Mouse (Mus musculus) lung, postnatal 0 days (tissue): ENCODE results near the gene Arpc5. TPM values are rescaled to one million over a fixed set of nuclear protein-coding genes. Genes with fewer than 3 reads are reported as not detected.
A peak's percentile ranks its signal among the peaks of the same experiment; 100 is the strongest.

Experiments
- ATAC-seq: fragments of 200-750 bp; cut with Nextera tagmentation; 2 replicates; pipeline ENCODE4 v1.8.0; 2017; ENCODE audit warnings: moderate library complexity
- DNase-seq: peaks from one replicate; pipeline ENCODE4 v3.0.0-alpha.2; 2016; ENCODE audit warnings: low spot score
- H3K27ac ChIP-seq: fragments of 300-500 bp; sonication (generic); 2 replicates; pipeline ENCODE4 v1.5.1; 2014; ENCODE audit warnings: antibody characterized with exemption, mild to moderate bottlenecking, low read length, mixed read lengths
- H3K27me3 ChIP-seq: fragments of 300-500 bp; sonication (generic); replicated peaks from 2 replicates; pipeline ENCODE4 v1.6.1; 2014; ENCODE audit warnings: low read length, mixed read lengths; ENCODE audit not compliant: insufficient read depth
- H3K36me3 ChIP-seq: fragments of 300-500 bp; sonication (generic); 2 replicates; pipeline ENCODE4 v1.6.1; 2014; ENCODE audit warnings: low read length, mixed read lengths; ENCODE audit not compliant: insufficient read depth
- H3K4me1 ChIP-seq: fragments of 300-500 bp; sonication (generic); 2 replicates; pipeline ENCODE4 v1.6.1; 2014; ENCODE audit warnings: antibody characterized with exemption, low read depth, low read length, mixed read lengths; ENCODE audit not compliant: insufficient read depth
- H3K4me2 ChIP-seq: fragments of 300-500 bp; sonication (generic); replicated peaks from 2 replicates; pipeline ENCODE4 v1.6.1; 2014; ENCODE audit warnings: low read depth, mild to moderate bottlenecking, low read length, moderate library complexity, mixed read lengths
- H3K4me3 ChIP-seq: fragments of 300-500 bp; sonication (generic); 2 replicates; pipeline ENCODE4 v1.5.1; 2014; ENCODE audit warnings: low read depth, low read length
- H3K9ac ChIP-seq: fragments of 300-500 bp; sonication (generic); replicated peaks from 2 replicates; pipeline ENCODE4 v1.6.1; 2014; ENCODE audit warnings: low read depth, mild to moderate bottlenecking
- H3K9me3 ChIP-seq: fragments of 300-500 bp; sonication (generic); 2 replicates; pipeline ENCODE4 v1.6.1; 2016; ENCODE audit warnings: low read length, mixed read lengths
- CTCF ChIP-seq: IDR thresholded peaks from 2 replicates; pipeline ENCODE4 v1.5.1; 2016; ENCODE audit warnings: antibody characterized with exemption, mild to moderate bottlenecking
- EP300 ChIP-seq: IDR thresholded peaks from 2 replicates; pipeline ENCODE4 v1.6.1; 2016; ENCODE audit warnings: antibody characterized with exemption, mild to moderate bottlenecking, control low read depth
- WGBS: fragments of 180-500 bp; shearing (Covaris S2); extraction: QIAGEN DNeasy Blood & Tissue Kit; methylation state at CpG from one replicate; pipeline ENCODE4 v1.1.7; 2014; 5-methylcytosine and 5-hydroxymethylcytosine counted together
- polyA plus RNA-seq: library from polyadenylated mRNA; unstranded; fragments of >200 nt; fragmentation: Nextera tagmentation; extraction: Ambion mirVana; gene quantifications from 2 replicates; pipeline ENCODE4 v1.2.1, GENCODE M21; 2015

The Arpc5 gene
- polyA plus RNA-seq, 1 experiment from 2014 or later, result 376 TPM

DNA sequence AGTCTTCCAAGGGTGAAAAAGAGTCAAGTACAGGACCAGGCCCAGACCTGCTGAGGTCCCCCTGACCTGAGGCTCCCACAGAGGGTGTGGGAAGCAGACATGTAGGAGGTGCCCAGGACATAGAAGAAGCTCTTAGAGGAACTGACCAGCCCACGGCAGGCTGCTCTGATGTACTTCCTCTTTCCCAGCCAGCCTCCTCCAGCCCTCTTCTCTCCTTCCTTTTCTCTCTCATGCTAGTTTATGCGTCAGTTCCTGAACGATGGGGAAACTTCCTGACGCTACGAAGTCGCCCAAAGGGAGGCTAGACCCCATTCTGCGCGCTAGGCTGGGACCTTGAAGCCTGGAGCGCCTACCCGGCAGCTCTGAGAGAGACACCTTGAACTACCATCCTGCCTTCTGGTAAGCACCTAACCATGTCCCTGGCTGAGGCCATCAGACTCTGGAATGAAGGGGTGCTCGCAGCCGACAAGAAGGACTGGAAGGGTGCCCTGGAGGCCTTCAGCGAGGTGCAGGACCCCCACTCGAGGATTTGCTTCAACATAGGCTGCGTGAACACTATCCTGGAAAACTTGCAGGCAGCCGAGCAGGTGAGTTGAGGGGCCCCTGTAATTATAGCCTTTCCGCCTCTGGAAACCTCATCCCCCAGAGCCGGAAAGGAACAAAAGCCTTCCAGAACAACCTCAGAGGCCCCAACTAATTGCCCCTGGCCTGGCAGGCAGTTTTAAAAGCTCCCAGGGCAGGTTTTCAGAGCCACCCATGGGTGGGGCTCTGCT is 41.5 kb downstream of the Arpc5 start:
- no peak overlapping the region for H3K9ac ChIP-seq
- H3K36me3 ChIP-seq, result no peaks in the 10 kb centered on the region
- no peaks in the 10 kb centered on the region for H3K4me1 ChIP-seq
- no peaks in the 10 kb centered on the region for H3K9me3 ChIP-seq
- WGBS, result 70% methylated on average over 18 of the region's 18 CpGs
- DNase-seq (peak; percentile 41), ATAC-seq (peak; percentile 54)
- TF ChIP-seq EP300 (no peak), CTCF (no peak)
- H3K4me2 ChIP-seq, result no peak overlapping the region; the same call in 1 of the 2 replicates
- H3K27ac ChIP-seq, result peak overlapping the region; percentile 35
- no peak overlapping the region for H3K4me3 ChIP-seq
- H3K27me3 ChIP-seq, result no peaks in the 10 kb centered on the region

DNA sequence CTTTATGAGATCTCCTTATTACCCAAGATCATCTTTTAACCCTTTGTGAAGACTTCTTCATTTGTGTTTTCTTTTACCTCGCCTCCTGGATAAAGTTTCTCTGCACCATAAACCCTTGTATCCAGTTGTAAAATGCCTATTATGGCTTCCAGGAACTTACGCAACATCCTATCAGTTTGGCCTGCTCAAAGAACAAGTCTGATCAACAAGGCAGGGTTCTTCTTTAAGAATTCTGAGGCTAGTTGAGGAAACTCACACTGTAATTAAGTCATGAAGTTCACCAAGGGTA is 42.0 kb downstream of the Arpc5 start:
- H3K4me1 ChIP-seq, result no peaks in the 10 kb centered on the region
- no peaks in the 10 kb centered on the region for H3K36me3 ChIP-seq
- no peak overlapping the region; the same call in 1 of the 2 replicates for H3K27ac ChIP-seq
- 88% methylated on average over 2 of the region's 2 CpGs for WGBS
- TF ChIP-seq CTCF (no peak), EP300 (no peak)
- H3K4me3 ChIP-seq, result no peak overlapping the region
- DNase-seq (no peak), ATAC-seq (no peak)
- no peak overlapping the region for H3K9ac ChIP-seq
- H3K4me2 ChIP-seq, result no peak overlapping the region; the same call in 1 of the 2 replicates
- H3K27me3 ChIP-seq, result no peaks in the 10 kb centered on the region
- H3K9me3 ChIP-seq, result no peaks in the 10 kb centered on the region

DNA sequence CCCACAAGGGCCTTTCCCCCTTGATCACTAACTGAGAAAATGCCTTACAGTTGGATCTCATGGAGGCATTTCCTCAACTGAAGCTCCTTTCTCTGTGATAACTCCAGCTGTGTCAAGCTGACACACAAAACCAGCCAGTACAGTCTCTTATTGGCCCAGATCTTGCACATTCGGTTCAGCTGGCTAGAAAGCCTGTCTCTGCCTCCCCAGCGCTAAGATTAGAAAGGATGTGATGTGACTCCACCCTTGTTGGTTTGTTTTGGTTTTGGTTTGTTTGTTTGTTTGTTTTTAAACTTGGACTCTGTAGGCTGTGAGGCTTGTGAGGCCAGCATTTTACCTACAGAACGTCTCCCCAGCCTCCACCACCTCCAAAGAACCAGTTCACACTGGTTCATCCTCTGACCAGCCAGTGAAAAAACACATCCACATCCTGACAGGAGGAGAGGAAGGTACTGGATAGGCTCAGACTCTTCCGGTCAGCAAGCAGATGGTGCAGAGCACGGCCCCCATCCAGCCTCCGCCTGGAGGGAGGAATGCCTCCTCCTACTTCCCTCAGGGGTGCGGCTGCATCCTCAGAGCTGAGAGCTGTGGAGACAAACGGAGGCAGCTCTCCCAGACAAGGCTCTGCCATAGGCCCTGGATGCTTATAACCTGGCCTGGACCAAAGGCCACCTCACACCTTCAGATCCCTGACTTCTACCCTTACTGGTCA is 43.4 kb downstream of the Arpc5 start:
- no peak for TF ChIP-seq EP300
- no peak for TF ChIP-seq CTCF
- peak; percentile 52 for DNase-seq

DNA sequence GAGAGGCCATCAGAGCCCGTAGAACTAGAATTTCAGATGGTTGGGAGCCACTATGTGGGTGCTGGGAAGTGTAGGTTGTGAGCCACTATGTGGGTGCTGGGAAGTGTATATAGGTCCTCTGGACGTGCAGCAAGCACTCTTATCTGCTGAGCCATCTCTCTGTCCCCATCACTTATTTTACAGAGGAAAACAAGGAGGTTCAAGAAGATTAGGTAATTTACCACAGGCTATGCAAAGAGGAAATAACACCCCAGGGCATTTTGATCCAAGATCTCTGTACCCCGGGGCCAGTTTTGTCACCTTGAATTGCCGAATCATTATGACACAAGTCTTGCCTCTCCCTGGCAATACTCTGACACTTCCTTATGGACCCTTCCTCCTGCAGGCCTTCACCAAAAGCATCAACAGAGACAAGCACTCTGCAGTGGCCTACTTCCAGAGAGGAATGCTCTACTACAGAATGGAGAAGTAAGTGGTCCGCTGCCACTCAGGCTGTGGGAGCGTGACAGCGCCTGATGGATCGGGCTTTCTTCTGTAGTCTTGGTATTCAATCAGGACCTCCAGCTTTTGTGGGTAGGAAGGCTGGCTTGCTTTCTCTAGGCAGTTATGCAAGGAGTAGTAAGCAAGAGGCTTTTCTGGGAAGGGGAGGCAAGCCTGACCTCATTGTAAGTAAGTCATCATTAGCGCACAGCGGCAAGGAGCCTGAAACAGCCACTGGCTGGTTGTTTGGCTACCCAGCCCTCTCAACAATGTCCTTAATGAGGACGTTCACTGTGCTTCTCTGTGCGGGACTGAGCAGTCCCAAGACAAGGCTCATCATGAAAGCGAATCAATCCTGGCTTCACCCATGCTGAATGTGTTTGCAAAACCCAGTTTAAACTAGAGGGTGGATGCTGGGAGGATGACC is 44.4 kb downstream of the Arpc5 start:
- TF ChIP-seq EP300, result no peak
- no peak for TF ChIP-seq CTCF
- Histone ChIP-seq H3K9ac (no peak overlapping the region), H3K27ac (no peak overlapping the region), H3K4me1 (no peaks in the 10 kb centered on the region), H3K4me3 (no peak overlapping the region), H3K36me3 (no peaks in the 10 kb centered on the region), H3K27me3 (no peaks in the 10 kb centered on the region), H3K4me2 (no peak overlapping the region), H3K9me3 (no peaks in the 10 kb centered on the region)
- WGBS, result 74% methylated on average over 13 of the region's 13 CpGs
- ATAC-seq (no peak), DNase-seq (peak; percentile 40)

More for the DNA sequence above, 43.4 kb downstream of the Arpc5 start:
- peak; percentile 88 for ATAC-seq
- H3K4me3 ChIP-seq, result no peak overlapping the region
- no peaks in the 10 kb centered on the region for H3K36me3 ChIP-seq
- H3K27ac ChIP-seq, result no peak overlapping the region
- no peaks in the 10 kb centered on the region for H3K27me3 ChIP-seq
- no peaks in the 10 kb centered on the region for H3K4me1 ChIP-seq
- 30% methylated on average over 8 of the region's 8 CpGs for WGBS
- no peaks in the 10 kb centered on the region for H3K9me3 ChIP-seq
- H3K4me2 ChIP-seq, result no peak overlapping the region
- no peak overlapping the region for H3K9ac ChIP-seq

DNA sequence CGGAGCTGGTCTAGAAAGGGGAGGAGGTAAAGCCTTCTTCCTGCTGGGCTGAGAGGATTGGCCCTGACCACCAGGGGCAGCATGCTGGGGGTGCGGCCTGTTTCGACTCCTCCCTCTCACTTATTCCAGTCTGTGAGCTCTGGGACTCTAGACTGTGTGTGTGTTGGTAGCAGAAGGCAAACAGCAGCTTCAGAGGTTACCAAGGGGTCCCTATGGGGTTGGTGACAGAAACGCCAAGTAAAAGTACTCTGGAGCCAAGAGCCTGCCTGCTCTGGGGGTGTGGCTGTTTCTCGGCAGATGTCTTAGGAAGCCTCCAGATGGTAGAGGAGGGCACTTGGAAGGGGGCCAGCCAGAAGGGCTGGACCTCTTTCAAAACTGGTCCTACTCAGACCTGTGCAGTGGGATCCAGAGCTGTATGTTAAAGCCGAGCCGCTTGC is 48.9 kb downstream of the Arpc5 start:
- Histone ChIP-seq H3K9ac (no peak overlapping the region), H3K36me3 (no peaks in the 10 kb centered on the region), H3K4me3 (no peak overlapping the region), H3K9me3 (no peaks in the 10 kb centered on the region), H3K27ac (no peak overlapping the region), H3K4me1 (no peaks in the 10 kb centered on the region), H3K27me3 (no peaks in the 10 kb centered on the region), H3K4me2 (peak overlapping the region; percentile 33; the same call in 1 of the 2 replicates)
- TF ChIP-seq EP300 (no peak), CTCF (peak; percentile 63)
- peak; percentile 72 for DNase-seq
- ATAC-seq, result peak; percentile 88
- WGBS, result 26% methylated on average over 6 of the region's 7 CpGs
